ENCODE assay signal across 30 mouse cellular contexts in genomic region chr14:54341807-54342206, GRCm38 (mm10). TPM values are rescaled to one million over a fixed set of nuclear protein-coding genes. Genes with fewer than 3 reads are reported as not detected.
"Had no signal": no experiment of that assay in that cellular context is flagged by ENCODE, and none has a peak within 500 bp of the region (broad histone marks: within the 10 kb centered on the region; RNA-seq: fewer than 3 reads in every experiment).

No protein-coding gene starts in this region.

RNA-seq across cellular contexts. Expression of gene Olfr49, which starts 57.1 kb away (rescaled TPM):
- polyA plus RNA-seq: limb, embryonic 10.5 days; limb, embryonic 11.5 days; limb, embryonic 12.5 days; limb, embryonic 13.5 days; limb, embryonic 14.5 days; limb, embryonic 15.5 days; liver, adult 2 months; liver, embryonic 11.5 days; liver, embryonic 12.5 days; liver, embryonic 13.5 days; liver, embryonic 14.5 days; liver, embryonic 15.5 days; liver, embryonic 16.5 days; liver, postnatal 0 days; lung, adult 2 months; lung, embryonic 14.5 days; lung, embryonic 15.5 days; lung, embryonic 16.5 days; macrophage; midbrain, embryonic 10.5 days; midbrain, embryonic 11.5 days; midbrain, embryonic 12.5 days; midbrain, embryonic 13.5 days; midbrain, embryonic 14.5 days; midbrain, embryonic 15.5 days; midbrain, embryonic 16.5 days; midbrain, postnatal 0 days; myocyte; neural tube, embryonic 11.5 days; neural tube, embryonic 12.5 days had no signal
